Mouse (Mus musculus): ENCODE measurements around the gene Cd82. TPM values are rescaled to one million over a fixed set of nuclear protein-coding genes. Genes with fewer than 3 reads are reported as not detected.

Gene Cd82
- total and polyA plus RNA-seq, 3 experiments = 177 to 294 (median 215) TPM

DNA sequence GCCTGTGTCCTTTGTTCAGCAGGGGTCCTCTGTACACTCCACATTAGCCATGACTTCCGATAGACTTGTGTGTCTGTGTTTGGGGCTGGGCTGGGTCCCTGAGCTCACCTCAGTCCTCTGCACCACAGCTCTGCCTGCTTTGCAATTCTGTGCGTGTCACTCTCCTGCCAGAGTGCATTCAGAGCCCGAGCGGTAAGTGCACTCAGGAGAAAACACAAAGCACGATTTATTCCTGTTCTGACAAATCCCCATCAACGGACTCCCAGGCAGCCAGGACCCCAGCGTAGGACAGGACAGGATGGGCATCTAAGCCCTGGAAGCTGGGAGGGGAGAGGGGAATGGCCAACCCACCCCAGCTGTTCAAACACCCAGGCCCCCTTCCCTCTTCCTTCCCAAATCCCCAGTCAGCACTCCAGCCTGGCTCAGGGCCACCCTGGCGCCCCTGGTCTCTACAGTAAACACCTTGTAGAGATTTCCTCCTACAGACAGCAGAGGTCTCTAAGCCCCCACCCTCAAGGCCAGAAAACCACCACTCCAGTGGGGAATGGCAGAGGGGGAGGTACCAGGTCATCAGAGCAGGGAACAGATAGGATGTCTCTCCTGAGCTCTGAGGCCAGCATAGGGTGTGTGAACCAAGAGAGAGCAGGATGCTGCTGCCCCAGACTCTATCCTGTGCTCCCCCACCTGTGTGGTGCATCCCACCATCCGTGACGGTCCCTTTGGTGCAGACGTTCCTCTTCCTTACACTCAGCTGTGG is 72.6 kb downstream of the Cd82 start:
- in situ Hi-C loops (cut with MboI; ENCODE audit: low pct_ligation_motif_present, low pct_unique_long_range_greater_than_20kb, low sequenced_read_pairs) = no loop called here
- Histone ChIP-seq H3K79me2 (replicated peaks; ENCODE audit: control insufficient read depth, extremely low read depth, insufficient read depth, poor library complexity, severe bottlenecking) (no peaks in the 10 kb centered on the region), H3K9me3 (replicated peaks; ENCODE audit: low read length) (no peaks in the 10 kb centered on the region), H3K4me2 (ENCODE audit: insufficient read depth, low read depth, poor library complexity, severe bottlenecking) (no peak overlapping the region), H3K27me3 (replicated peaks) (peaks cover 89% of the 10 kb centered on the region), H3K4me1 (ENCODE audit: control insufficient read depth in 1 of 2, insufficient read depth in 2 of 2) (no peaks in the 10 kb centered on the region), H3K9ac (ENCODE audit: insufficient read depth, low read depth) (no peak overlapping the region), H3K4me3 (replicated peaks in 1 of 3; ENCODE audit: low read depth in 2 of 3, low read length in 2 of 3, poor library complexity in 1 of 3) (no peak overlapping the region), H3K36me3 (replicated peaks in 1 of 2; ENCODE audit: control insufficient read depth in 1 of 2, insufficient read depth in 1 of 2, low read length in 1 of 2) (no peaks in the 10 kb centered on the region), H3K27ac (ENCODE audit: insufficient read depth, low read depth) (no peak overlapping the region)
- dilution Hi-C loops (cut with MboI; ENCODE audit: extremely low pct_ligation_motif_present, extremely low pct_unique_long_range_greater_than_20kb, low sequenced_read_pairs) = no loop called here
- no peak for DNase-seq (ENCODE audit: extremely low read depth)
- TF ChIP-seq CHD1 (IDR thresholded peaks at IDR 0.05; ENCODE audit: low read depth, low read length) (no peak), JUN (IDR thresholded peaks at IDR 0.05; ENCODE audit: insufficient read depth, low read depth, low read length) (no peak), SIN3A (IDR thresholded peaks at IDR 0.05; ENCODE audit: low read length) (no peak)

DNA sequence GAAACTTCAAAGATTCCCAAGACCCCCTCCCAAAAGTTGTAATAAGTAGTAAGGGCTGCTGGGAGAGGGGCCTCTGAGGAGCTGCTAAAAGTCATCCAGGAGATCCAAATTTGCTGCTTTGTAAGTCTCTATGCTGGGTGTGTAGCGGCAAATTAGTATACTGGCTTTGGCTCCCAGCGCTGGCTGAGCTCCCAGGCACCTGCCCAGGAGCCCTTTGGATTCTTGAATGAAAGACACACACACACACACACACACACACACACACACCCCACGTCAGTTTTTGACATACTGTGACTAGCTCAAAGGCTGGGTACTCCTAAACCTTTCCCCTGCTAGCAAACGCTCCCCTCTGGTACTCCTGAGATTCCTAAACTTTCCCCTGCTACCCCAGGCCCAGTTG is 76.0 kb downstream of the Cd82 start:
- in situ Hi-C loops (cut with MboI; ENCODE audit: low pct_ligation_motif_present, low pct_unique_long_range_greater_than_20kb, low sequenced_read_pairs) (no loop called here), dilution Hi-C loops (cut with MboI; ENCODE audit: extremely low pct_ligation_motif_present, extremely low pct_unique_long_range_greater_than_20kb, low sequenced_read_pairs) (no loop called here)
- no peak overlapping the region for H3K27ac ChIP-seq (ENCODE audit: insufficient read depth, low read depth)
- H3K27me3 ChIP-seq (replicated peaks) = peaks cover 98% of the 10 kb centered on the region
- H3K9me3 ChIP-seq (replicated peaks; ENCODE audit: low read length) = no peaks in the 10 kb centered on the region
- H3K36me3 ChIP-seq (replicated peaks in 1 of 2; ENCODE audit: control insufficient read depth in 1 of 2, insufficient read depth in 1 of 2, low read length in 1 of 2) = no peaks in the 10 kb centered on the region
- no peak for TF ChIP-seq TBP (conservative IDR thresholded peaks at IDR 0.05; ENCODE audit: low read depth, low read length)
- TF ChIP-seq HCFC1 (IDR thresholded peaks at IDR 0.05; ENCODE audit: low read depth, low read length) = no peak
- no peak for TF ChIP-seq MAFK (IDR thresholded peaks at IDR 0.05; ENCODE audit: insufficient replicate concordance, low read length)
- TF ChIP-seq UBTF (IDR thresholded peaks at IDR 0.05; ENCODE audit: low read depth, low read length) = no peak
- no peak for TF ChIP-seq ETS1 (conservative IDR thresholded peaks at IDR 0.05; ENCODE audit: low read depth, low read length)
- TF ChIP-seq POLR2AphosphoS2 (IDR thresholded peaks at IDR 0.05; ENCODE audit: low read depth, low read length) = no peak
- no peak for TF ChIP-seq E2F4 (IDR thresholded peaks at IDR 0.05; ENCODE audit: insufficient replicate concordance, low read depth, low read length)
- no peak for TF ChIP-seq SMC3 (IDR thresholded peaks at IDR 0.05; ENCODE audit: low read depth, low read length)
- TF ChIP-seq EP300 (IDR thresholded peaks at IDR 0.05; ENCODE audit: low read length) = no peak
- no peak overlapping the region for H3K9ac ChIP-seq (ENCODE audit: insufficient read depth, low read depth)
- no peaks in the 10 kb centered on the region for H3K4me1 ChIP-seq (ENCODE audit: control insufficient read depth in 1 of 2, insufficient read depth in 2 of 2)
- no peak for DNase-seq (ENCODE audit: extremely low read depth)
- no peaks in the 10 kb centered on the region for H3K79me2 ChIP-seq (replicated peaks; ENCODE audit: control insufficient read depth, extremely low read depth, insufficient read depth, poor library complexity, severe bottlenecking)
- H3K4me3 ChIP-seq (replicated peaks in 1 of 3; ENCODE audit: low read depth in 2 of 3, low read length in 2 of 3, poor library complexity in 1 of 3) = no peak overlapping the region
- no peak overlapping the region for H3K4me2 ChIP-seq (ENCODE audit: insufficient read depth, low read depth, poor library complexity, severe bottlenecking)

DNA sequence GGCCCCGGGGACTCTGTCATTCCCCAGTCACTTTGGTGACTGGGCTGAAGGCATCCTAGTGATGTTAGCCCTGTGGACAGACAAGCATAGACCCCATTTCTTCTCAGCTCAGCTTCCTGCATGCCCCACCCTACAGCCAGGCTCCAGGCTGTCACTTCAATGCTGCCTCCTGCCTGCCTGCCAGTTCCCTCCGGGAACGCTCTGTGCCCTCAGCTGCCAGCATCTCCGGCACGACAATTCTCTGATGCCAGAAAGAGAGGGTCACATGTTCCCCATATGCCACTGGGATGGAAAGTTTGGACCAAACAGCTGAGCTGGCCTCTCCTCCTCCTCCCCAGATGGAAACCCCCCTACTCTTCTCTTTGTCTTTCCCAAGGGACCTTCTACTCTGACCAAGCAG is 79.1 kb downstream of the Cd82 start:
- TF ChIP-seq HCFC1 (IDR thresholded peaks at IDR 0.05; ENCODE audit: low read depth, low read length) (no peak), MXI1 (IDR thresholded peaks at IDR 0.05; ENCODE audit: low read depth, low read length) (no peak), POLR2AphosphoS2 (IDR thresholded peaks at IDR 0.05; ENCODE audit: low read depth, low read length) (no peak), NELFE (IDR thresholded peaks at IDR 0.05; ENCODE audit: low read depth, low read length) (no peak), MEF2A (IDR thresholded peaks at IDR 0.05; ENCODE audit: borderline replicate concordance, low read depth, low read length) (no peak), MAFK (IDR thresholded peaks at IDR 0.05; ENCODE audit: insufficient replicate concordance, low read length) (no peak), USF2 (conservative IDR thresholded peaks at IDR 0.05; ENCODE audit: low read depth, low read length) (no peak), UBTF (IDR thresholded peaks at IDR 0.05; ENCODE audit: low read depth, low read length) (no peak), E2F4 (IDR thresholded peaks at IDR 0.05; ENCODE audit: insufficient replicate concordance, low read depth, low read length) (no peak), POLR2A (IDR thresholded peaks at IDR 0.05; ENCODE audit: low read depth, low read length) (no peak), MAZ (IDR thresholded peaks at IDR 0.05; ENCODE audit: low read depth, low read length) (no peak), RAD21 (IDR thresholded peaks at IDR 0.05; ENCODE audit: low read depth, low read length) (no peak), SMC3 (IDR thresholded peaks at IDR 0.05; ENCODE audit: low read depth, low read length) (no peak), USF1 (IDR thresholded peaks at IDR 0.05; ENCODE audit: low read depth, low read length) (no peak)
- H3K27ac ChIP-seq (ENCODE audit: insufficient read depth, low read depth) = no peak overlapping the region
- in situ Hi-C loops (cut with MboI; ENCODE audit: low pct_ligation_motif_present, low pct_unique_long_range_greater_than_20kb, low sequenced_read_pairs) (no loop called here), dilution Hi-C loops (cut with MboI; ENCODE audit: extremely low pct_ligation_motif_present, extremely low pct_unique_long_range_greater_than_20kb, low sequenced_read_pairs) (no loop called here)
- H3K36me3 ChIP-seq (replicated peaks in 1 of 2; ENCODE audit: control insufficient read depth in 1 of 2, insufficient read depth in 1 of 2, low read length in 1 of 2) = no peaks in the 10 kb centered on the region
- no peaks in the 10 kb centered on the region for H3K4me1 ChIP-seq (ENCODE audit: control insufficient read depth in 1 of 2, insufficient read depth in 2 of 2)
- H3K79me2 ChIP-seq (replicated peaks; ENCODE audit: control insufficient read depth, extremely low read depth, insufficient read depth, poor library complexity, severe bottlenecking) = no peaks in the 10 kb centered on the region
- H3K4me2 ChIP-seq (ENCODE audit: insufficient read depth, low read depth, poor library complexity, severe bottlenecking) = no peak overlapping the region
- H3K9me3 ChIP-seq (replicated peaks; ENCODE audit: low read length) = no peaks in the 10 kb centered on the region
- H3K27me3 ChIP-seq (replicated peaks) = peaks cover 92% of the 10 kb centered on the region
- H3K4me3 ChIP-seq (replicated peaks in 1 of 3; ENCODE audit: low read depth in 2 of 3, low read length in 2 of 3, poor library complexity in 1 of 3) = no peak overlapping the region
- H3K9ac ChIP-seq (ENCODE audit: insufficient read depth, low read depth) = no peak overlapping the region
- no peak for DNase-seq (ENCODE audit: extremely low read depth)
